Mouse (Mus musculus) liver, adult 2 months (tissue): ENCODE data around the gene 2310030G06Rik. TPM values are rescaled to one million over a fixed set of nuclear protein-coding genes. Genes with fewer than 3 reads are reported as not detected.

Experiments
- DNase-seq: peaks from one replicate; pipeline ENCODE4 v3.0.0-alpha.2; 2011; ENCODE audit warnings: low read depth, low spot score; ENCODE audit errors: extremely low read depth
- H3K27ac ChIP-seq: fragments of 200-500 bp; replicated peaks from 2 replicates; pipeline ENCODE4 v1.5.1; 2012; ENCODE audit warnings: low read depth, mild to moderate bottlenecking, control low read depth, inconsistent platforms, low read length; ENCODE audit not compliant: insufficient read depth
- H3K27me3 ChIP-seq: fragments of 200-500 bp; 2 replicates; pipeline ENCODE4 v1.6.1; 2012; ENCODE audit warnings: mild to moderate bottlenecking, moderate library complexity, low read length, inconsistent platforms; ENCODE audit not compliant: control insufficient read depth, insufficient read depth
- H3K36me3 ChIP-seq: fragments of 200-500 bp; 2 replicates; pipeline ENCODE4 v1.6.1; 2012; ENCODE audit warnings: low read length, inconsistent platforms; ENCODE audit not compliant: control insufficient read depth, insufficient read depth
- H3K4me1 ChIP-seq: fragments of 200-500 bp; 2 replicates; pipeline ENCODE4 v1.6.1; 2011; ENCODE audit warnings: low read length; ENCODE audit not compliant: control insufficient read depth, insufficient read depth
- H3K4me3 ChIP-seq: fragments of 200-500 bp; 2 replicates; pipeline ENCODE4 v1.5.1; 2011; ENCODE audit warnings: low read depth, mild to moderate bottlenecking, control low read depth, low read length, moderate library complexity; ENCODE audit not compliant: insufficient read depth
- H3K79me2 ChIP-seq: fragments of 200-500 bp; 2 replicates; pipeline ENCODE4 v1.6.1; 2012; ENCODE audit warnings: inconsistent platforms, mild to moderate bottlenecking, low read length, moderate library complexity; ENCODE audit not compliant: control insufficient read depth, insufficient read depth
- H3K9ac ChIP-seq: fragments of 200-500 bp; 2 replicates; pipeline ENCODE4 v1.6.1; 2012; ENCODE audit warnings: low read depth, mild to moderate bottlenecking, control low read depth, inconsistent platforms, low read length
- CTCF ChIP-seq: fragments of 200-500 bp; IDR thresholded peaks from 2 replicates; pipeline ENCODE4 v1.5.1; 2011; ENCODE audit warnings: low read depth, low read length, control low read depth
- POLR2A ChIP-seq: fragments of 200-500 bp; IDR thresholded peaks from 2 replicates; pipeline ENCODE4 v1.6.1; 2011; ENCODE audit warnings: low read length, control low read depth; ENCODE audit not compliant: insufficient read depth; ENCODE audit errors: extremely low read depth
- WGBS: fragments of 180-500 bp; shearing (Covaris S2); methylation state at CpG from one replicate; pipeline ENCODE4 v1.1.7; 2018; 5-methylcytosine and 5-hydroxymethylcytosine counted together
- polyA plus RNA-seq: library from polyadenylated mRNA; depleted of rRNA; stranded (reverse); fragments of >200 nt; gene quantifications from 2 replicates; pipeline ENCODE4 v1.2.3, GENCODE M21; 2012
- total RNA-seq: library from RNA; depleted of rRNA; stranded (reverse); fragments of >200 nt; gene quantifications from 2 replicates; pipeline ENCODE4 v1.2.3, GENCODE M21; 2014

The 2310030G06Rik gene
- total and polyA plus RNA-seq, 2 experiments = 14.9 TPM

DNA sequence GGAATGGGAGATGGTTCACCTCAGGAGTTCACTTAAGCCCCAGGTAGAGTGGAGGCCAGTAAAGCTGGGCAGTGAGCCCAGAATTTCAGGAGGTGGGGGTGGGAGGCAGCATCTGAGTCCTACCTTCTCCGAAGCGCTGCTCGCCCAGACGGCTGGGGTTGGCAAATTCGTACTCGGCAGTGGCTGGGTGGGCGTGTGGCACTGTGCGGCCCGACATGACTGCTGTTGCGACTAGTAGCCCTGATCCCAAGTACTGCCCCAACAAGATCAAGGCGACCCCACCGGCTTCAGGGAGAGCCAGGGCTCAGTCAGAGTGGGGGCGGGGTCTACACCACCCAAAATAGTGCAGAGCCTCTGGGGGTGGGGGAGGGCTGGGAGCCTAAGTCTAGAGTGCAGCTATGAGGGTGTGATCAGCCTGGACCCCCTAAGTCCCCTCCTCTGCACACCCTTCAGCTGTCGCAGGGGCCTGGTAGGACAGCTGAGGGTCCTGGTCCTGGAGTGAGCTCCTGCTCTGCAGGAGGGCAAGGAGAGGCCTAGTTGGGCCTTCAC, 5.8 kb upstream of the 2310030G06Rik start, which contains the start of gene Hspb2:
TSS of gene Hspb2 (minus strand) at position 301 of the 549 bp plus-strand sequence.
- TF ChIP-seq POLR2A = no peak
- TF ChIP-seq CTCF = no peak
- Histone ChIP-seq H3K4me1 (no peaks in the 10 kb centered on the region), H3K79me2 (no peaks in the 10 kb centered on the region), H3K4me3 (peak within 1 kb of the TSS; percentile 56), H3K27me3 (no peaks in the 10 kb centered on the region), H3K9ac (peak within 1 kb of the TSS; percentile 44), H3K27ac (peak within 1 kb of the TSS; percentile 39), H3K36me3 (no peaks in the 10 kb centered on the region)
- WGBS = 62% methylated on average over 14 of the region's 14 CpGs
- DNase-seq = no peak

DNA sequence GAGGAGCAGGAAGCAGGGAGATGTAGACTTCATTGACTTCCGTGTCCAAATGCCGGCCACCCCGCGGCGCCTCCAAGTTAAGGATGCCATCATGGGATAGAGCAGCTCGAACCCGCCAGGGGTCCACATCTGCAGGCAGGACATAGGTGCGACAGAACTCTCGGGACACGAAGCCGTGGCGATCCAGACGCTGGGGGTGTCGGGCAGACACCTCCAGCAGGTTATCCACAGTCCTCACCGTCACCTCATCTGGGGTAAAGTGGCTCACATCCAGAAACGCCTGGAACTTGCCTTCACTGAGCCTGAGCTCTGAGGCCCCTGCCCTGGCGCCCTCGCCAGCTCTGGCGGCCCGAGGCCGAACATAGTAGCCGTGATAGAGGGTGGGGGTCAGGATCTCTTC, 5.0 kb upstream of the 2310030G06Rik start, which contains the start of gene Cryab:
TSS of gene Cryab (plus strand) at position 3 of the 400 bp plus-strand sequence.
- Histone ChIP-seq H3K36me3 (no peaks in the 10 kb centered on the region), H3K79me2 (no peaks in the 10 kb centered on the region), H3K4me3 (peak within 1 kb of the TSS; percentile 56), H3K27me3 (no peaks in the 10 kb centered on the region), H3K4me1 (no peaks in the 10 kb centered on the region), H3K9ac (peak within 1 kb of the TSS; percentile 44), H3K27ac (peak within 1 kb of the TSS; percentile 32)
- DNase-seq = no peak
- WGBS = 69% methylated on average over 22 of the region's 22 CpGs
- no peak for TF ChIP-seq CTCF
- no peak for TF ChIP-seq POLR2A

DNA sequence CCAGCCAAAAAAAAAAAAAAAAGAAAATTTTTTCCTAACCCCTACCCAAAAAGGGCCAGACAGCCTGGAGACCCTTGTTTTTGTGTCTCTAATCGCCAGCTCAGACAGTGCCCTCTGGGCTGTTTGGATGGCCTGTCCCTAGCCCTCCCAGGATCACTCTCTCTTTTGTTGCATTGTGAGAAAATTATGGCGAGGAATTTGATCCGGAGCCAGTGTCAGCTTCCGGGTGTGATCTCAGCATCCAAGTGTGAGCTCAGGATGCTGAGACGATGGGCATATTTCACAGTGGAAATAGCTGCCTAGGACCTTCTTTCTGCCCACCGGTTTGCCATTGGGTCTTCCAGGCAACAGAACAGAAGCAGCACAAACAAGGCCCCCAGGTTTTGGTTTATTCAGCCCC, 4.4 kb upstream of the 2310030G06Rik start:
- H3K4me3 ChIP-seq = no peak overlapping the region
- no peaks in the 10 kb centered on the region for H3K79me2 ChIP-seq
- H3K4me1 ChIP-seq = no peaks in the 10 kb centered on the region
- H3K27ac ChIP-seq = no peak overlapping the region
- DNase-seq = no peak
- WGBS = 79% methylated on average over 6 of the region's 6 CpGs
- H3K9ac ChIP-seq = no peak overlapping the region
- H3K27me3 ChIP-seq = no peaks in the 10 kb centered on the region
- TF ChIP-seq CTCF = no peak
- no peak for TF ChIP-seq POLR2A
- H3K36me3 ChIP-seq = no peaks in the 10 kb centered on the region

DNA sequence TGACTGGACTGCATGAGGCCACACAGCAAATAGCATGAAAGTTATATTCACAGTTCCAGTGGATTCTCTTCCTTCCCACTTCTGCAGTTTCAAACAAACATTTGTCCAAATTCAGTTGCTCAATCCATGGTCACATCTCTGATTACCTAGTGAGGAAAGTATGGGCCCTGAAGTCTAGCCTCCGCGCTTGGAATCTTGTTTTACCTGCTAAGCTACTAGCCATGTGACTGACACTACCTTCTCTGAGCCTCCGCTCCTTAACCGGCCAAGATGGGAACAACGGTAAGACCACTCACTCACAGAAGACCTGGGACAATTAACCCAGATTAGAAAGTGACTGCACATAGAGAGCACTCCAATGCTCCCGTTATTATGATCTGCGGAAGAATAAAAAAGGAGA, 530 bp downstream of the 2310030G06Rik start:
- WGBS = 11% methylated on average over 7 of the region's 7 CpGs
- Histone ChIP-seq H3K27me3 (no peaks in the 10 kb centered on the region), H3K4me1 (peaks cover 3% of the 10 kb centered on the region; the same call in 1 of the 2 replicates), H3K79me2 (peaks cover 3% of the 10 kb centered on the region; the same call in 1 of the 2 replicates), H3K27ac (peak overlapping the region; percentile 90), H3K4me3 (peak overlapping the region; percentile 83), H3K36me3 (no peaks in the 10 kb centered on the region), H3K9ac (peak overlapping the region; percentile 85)
- DNase-seq = peak; percentile 87
- TF ChIP-seq POLR2A (no peak), CTCF (no peak)

DNA sequence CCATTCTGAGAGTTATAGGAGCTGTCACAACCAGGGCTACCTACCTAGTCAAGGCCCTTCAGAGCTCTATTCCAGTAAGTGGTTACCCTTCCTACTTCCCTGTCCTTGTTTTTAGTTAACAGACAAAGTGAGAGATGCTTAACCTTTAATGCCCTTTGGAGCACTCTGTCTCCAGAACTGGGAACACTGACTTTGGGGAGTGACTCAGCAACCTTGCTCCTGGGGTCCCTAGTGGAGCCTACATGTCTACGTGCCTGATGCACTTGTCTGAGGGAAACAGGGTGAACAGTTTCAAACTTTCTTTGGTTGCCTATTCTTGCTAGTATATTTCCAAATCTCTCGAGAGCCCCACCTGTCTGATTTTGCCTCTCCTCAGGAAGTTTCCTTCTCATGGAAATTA, 3.6 kb downstream of the 2310030G06Rik start:
- no peaks in the 10 kb centered on the region for H3K27me3 ChIP-seq
- WGBS = 78% methylated on average over 2 of the region's 2 CpGs
- H3K27ac ChIP-seq = no peak overlapping the region
- TF ChIP-seq POLR2A (no peak), CTCF (no peak)
- no peak overlapping the region for H3K4me3 ChIP-seq
- DNase-seq = no peak
- peaks cover 6% of the 10 kb centered on the region; the same call in 1 of the 2 replicates for H3K4me1 ChIP-seq
- H3K9ac ChIP-seq = no peak overlapping the region
- H3K79me2 ChIP-seq = peaks cover 3% of the 10 kb centered on the region; the same call in 1 of the 2 replicates
- peaks cover 2% of the 10 kb centered on the region; the same call in 1 of the 2 replicates for H3K36me3 ChIP-seq

DNA sequence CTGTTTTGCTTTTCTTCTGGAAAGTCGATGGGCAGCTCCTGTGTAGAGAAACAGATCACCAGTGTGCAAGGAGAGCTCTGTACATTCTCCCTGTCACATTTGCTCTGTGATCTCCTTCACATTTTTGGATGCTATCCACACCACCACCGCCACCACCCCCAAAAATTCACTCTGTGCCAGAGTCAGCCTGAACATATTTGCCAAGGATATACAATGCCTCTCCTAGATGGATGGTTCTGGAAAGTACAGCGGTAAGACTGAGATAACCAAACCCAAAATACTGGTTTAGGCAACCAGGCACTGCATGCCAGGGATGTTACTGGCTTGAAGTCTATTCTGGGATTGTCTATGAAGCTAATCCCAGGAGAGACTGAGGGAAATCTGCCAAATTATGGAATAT, 4.1 kb downstream of the 2310030G06Rik start:
- Histone ChIP-seq H3K27me3 (no peaks in the 10 kb centered on the region), H3K27ac (no peak overlapping the region), H3K9ac (no peak overlapping the region), H3K4me3 (no peak overlapping the region), H3K36me3 (peaks cover 2% of the 10 kb centered on the region; the same call in 1 of the 2 replicates), H3K79me2 (peaks cover 3% of the 10 kb centered on the region; the same call in 1 of the 2 replicates), H3K4me1 (peaks cover 6% of the 10 kb centered on the region; the same call in 1 of the 2 replicates)
- TF ChIP-seq CTCF = no peak
- TF ChIP-seq POLR2A = no peak
- no peak for DNase-seq
- 71% methylated on average over 3 of the region's 3 CpGs for whole genome bisulfite sequencing
